Mouse (Mus musculus) embryonic facial prominence, embryonic 15.5 days (tissue): ENCODE measurements around the gene Fbxo6. TPM values are rescaled to one million over a fixed set of nuclear protein-coding genes. Genes with fewer than 3 reads are reported as not detected.

Source experiments
- ATAC-seq: fragments of 200-750 bp; cut with Nextera tagmentation; 2 replicates; pipeline ENCODE4 v1.8.0; 2017; ENCODE audit warnings: low read depth, moderate TSS enrichment; ENCODE audit not compliant: insufficient number of reproducible peaks, low FRiP score, low TSS enrichment
- H3K27ac ChIP-seq: fragments of 300-500 bp; sonication (generic); replicated peaks from 2 replicates; pipeline ENCODE4 v1.5.1; 2015; ENCODE audit warnings: mild to moderate bottlenecking, inconsistent platforms
- H3K27me3 ChIP-seq: fragments of 300-500 bp; sonication (generic); 2 replicates; pipeline ENCODE4 v1.6.1; 2015; ENCODE audit warnings: inconsistent platforms
- H3K36me3 ChIP-seq: fragments of 300-500 bp; sonication (generic); 2 replicates; pipeline ENCODE4 v1.6.1; 2015; ENCODE audit warnings: mild to moderate bottlenecking, inconsistent platforms
- H3K4me1 ChIP-seq: fragments of 300-500 bp; sonication (generic); 2 replicates; pipeline ENCODE4 v1.6.1; 2015; ENCODE audit warnings: inconsistent platforms
- H3K4me2 ChIP-seq: fragments of 300-500 bp; sonication (generic); replicated peaks from 2 replicates; pipeline ENCODE4 v1.6.1; 2015; ENCODE audit warnings: mild to moderate bottlenecking, inconsistent platforms
- H3K4me3 ChIP-seq: fragments of 300-500 bp; sonication (generic); replicated peaks from 2 replicates; pipeline ENCODE4 v1.5.1; 2015; ENCODE audit warnings: mild to moderate bottlenecking, inconsistent platforms
- H3K9ac ChIP-seq: fragments of 300-500 bp; sonication (generic); 2 replicates; pipeline ENCODE4 v1.6.1; 2015; ENCODE audit warnings: inconsistent platforms
- H3K9me3 ChIP-seq: fragments of 300-500 bp; sonication (generic); replicated peaks from 2 replicates; pipeline ENCODE4 v1.6.1; 2016; ENCODE audit warnings: inconsistent platforms
- WGBS: fragments of 180-500 bp; shearing (Covaris S2); methylation state at CpG from one replicate; pipeline ENCODE4 v1.1.7; 2015; 5-methylcytosine and 5-hydroxymethylcytosine counted together
- microRNA-seq: library from miRNA; unstranded; fragments of <30 nt; microRNA quantifications from one replicate; pipeline ENCODE4, GENCODE M21; 2016; ENCODE audit warnings: borderline number of aligned reads
- polyA plus RNA-seq: library from polyadenylated mRNA; unstranded; fragments of >200 nt; fragmentation: Nextera tagmentation; extraction: Ambion mirVana; gene quantifications from 2 replicates; pipeline ENCODE4 v1.2.1, GENCODE M21; 2015

Fbxo6 gene
- polyA plus RNA-seq, 1 experiment from 2014 or later: 22.8 TPM

GRCm38 (mm10) chr4:148108565-148109100 is 43.3 kb downstream of the Fbxo6 start:
- no peak for ATAC-seq
- Histone ChIP-seq H3K9ac (no peak overlapping the region), H3K27ac (no peak overlapping the region), H3K4me1 (no peaks in the 10 kb centered on the region), H3K9me3 (no peaks in the 10 kb centered on the region), H3K4me3 (no peak overlapping the region), H3K27me3 (no peaks in the 10 kb centered on the region; the same call in 1 of the 2 replicates), H3K4me2 (no peak overlapping the region), H3K36me3 (no peaks in the 10 kb centered on the region)
- 59% methylated on average over 7 of the region's 7 CpGs for WGBS

GRCm38 (mm10) chr4:148107621-148108291 is 44.2 kb downstream of the Fbxo6 start:
- no peak overlapping the region for H3K9ac ChIP-seq
- H3K4me2 ChIP-seq: no peak overlapping the region
- no peaks in the 10 kb centered on the region for H3K36me3 ChIP-seq
- H3K4me3 ChIP-seq: no peak overlapping the region
- H3K9me3 ChIP-seq: no peaks in the 10 kb centered on the region
- ATAC-seq: peak; percentile 18; the same call in 1 of the 2 replicates
- no peaks in the 10 kb centered on the region; the same call in 1 of the 2 replicates for H3K27me3 ChIP-seq
- 66% methylated on average over 22 of the region's 22 CpGs for WGBS
- no peak overlapping the region for H3K27ac ChIP-seq
- H3K4me1 ChIP-seq: no peaks in the 10 kb centered on the region

- Histone ChIP-seq H3K9me3 (no peaks in the 10 kb centered on the region), H3K9ac (no peak overlapping the region), H3K4me3 (no peak overlapping the region), H3K4me2 (no peak overlapping the region), H3K27me3 (no peaks in the 10 kb centered on the region; the same call in 1 of the 2 replicates), H3K27ac (no peak overlapping the region), H3K4me1 (peaks cover 13% of the 10 kb centered on the region; the same call in 1 of the 2 replicates), H3K36me3 (no peaks in the 10 kb centered on the region)
- ATAC-seq: no peak
- 79% methylated on average over 3 of the region's 3 CpGs for WGBS
These were observed 47.8 kb downstream of the Fbxo6 start for GRCm38 (mm10) chr4:148104146-148104545.

- Histone ChIP-seq H3K27me3 (no peaks in the 10 kb centered on the region; the same call in 1 of the 2 replicates), H3K36me3 (no peaks in the 10 kb centered on the region)
- 15% methylated on average over 29 of the region's 29 CpGs for WGBS
These were observed 50.0 kb downstream of the Fbxo6 start for GRCm38 (mm10) chr4:148101801-148102527.

GRCm38 (mm10) chr4:148098666-148099065 is 53.3 kb downstream of the Fbxo6 start:
- 85% methylated on average over 3 of the region's 3 CpGs for WGBS
- H3K4me1 ChIP-seq: peaks cover 13% of the 10 kb centered on the region; the same call in 1 of the 2 replicates
- no peak for ATAC-seq

More at GRCm38 (mm10) chr4:148101801-148102527, 50.0 kb downstream of the Fbxo6 start:
- ATAC-seq: peak; percentile 66; the same call in 1 of the 2 replicates
- peak overlapping the region; percentile 51 for H3K4me2 ChIP-seq
- no peak overlapping the region for H3K9ac ChIP-seq
- H3K4me1 ChIP-seq: peaks cover 13% of the 10 kb centered on the region; the same call in 1 of the 2 replicates
- H3K4me3 ChIP-seq: peak overlapping the region; percentile 30
- H3K27ac ChIP-seq: no peak overlapping the region
- H3K9me3 ChIP-seq: no peaks in the 10 kb centered on the region

GRCm38 (mm10) chr4:148097936-148098335 is 54.0 kb downstream of the Fbxo6 start:
- H3K4me2 ChIP-seq: no peak overlapping the region
- ATAC-seq: no peak
- no peaks in the 10 kb centered on the region for H3K27me3 ChIP-seq
- H3K9ac ChIP-seq: no peak overlapping the region
- no peak overlapping the region for H3K27ac ChIP-seq
- no peaks in the 10 kb centered on the region for H3K36me3 ChIP-seq
- peaks cover 13% of the 10 kb centered on the region; the same call in 1 of the 2 replicates for H3K4me1 ChIP-seq
- no peak overlapping the region for H3K4me3 ChIP-seq
- no peaks in the 10 kb centered on the region for H3K9me3 ChIP-seq
- WGBS: 90% methylated on average over 2 of the region's 2 CpGs

More at GRCm38 (mm10) chr4:148098666-148099065, 53.3 kb downstream of the Fbxo6 start:
- H3K9ac ChIP-seq: no peak overlapping the region
- H3K4me2 ChIP-seq: no peak overlapping the region
- no peaks in the 10 kb centered on the region for H3K36me3 ChIP-seq
- no peaks in the 10 kb centered on the region for H3K27me3 ChIP-seq
- no peak overlapping the region for H3K4me3 ChIP-seq
- H3K27ac ChIP-seq: no peak overlapping the region
- H3K9me3 ChIP-seq: no peaks in the 10 kb centered on the region

Small RNA genes within 50 kb of the gene (microRNA-seq; reads per million reads assigned to microRNA genes)
- not detected for gene Mir7022

Other genes starting within 250 kb of the Fbxo6 start
- gene Mfn2, start 247.4 kb downstream of the Fbxo6 start, polyA plus RNA-seq: 38.6 and 39.4 TPM in 2 replicates
- 92.0 and 93.3 TPM in 2 replicates for gene Plod1, start 215.4 kb downstream of the Fbxo6 start, polyA plus RNA-seq
- 20.6 and 22.0 TPM in 2 replicates for gene 2510039O18Rik, start 211.2 kb downstream of the Fbxo6 start, polyA plus RNA-seq
- gene Nppb, start 166.4 kb downstream of the Fbxo6 start, polyA plus RNA-seq: 0.37 and 0.44 TPM in 2 replicates
- gene Nppa, start 151.4 kb downstream of the Fbxo6 start, polyA plus RNA-seq: 0.42 and 0.43 TPM in 2 replicates
- 6.3 and 7.6 TPM in 2 replicates for gene Clcn6, start 113.3 kb downstream of the Fbxo6 start, polyA plus RNA-seq
- gene Mthfr, start 113.1 kb downstream of the Fbxo6 start, polyA plus RNA-seq: 21.3 and 24.9 TPM in 2 replicates
- gene Agtrap, start 64.1 kb downstream of the Fbxo6 start, polyA plus RNA-seq: 14.2 and 15.6 TPM in 2 replicates
- 52.7 and 53.1 TPM in 2 replicates for gene Mad2l2, start 21.8 kb downstream of the Fbxo6 start, polyA plus RNA-seq
- gene Draxin, start 21.4 kb downstream of the Fbxo6 start, polyA plus RNA-seq: 0.63 and 0.79 TPM in 2 replicates
- gene Fbxo44, start 8.3 kb upstream of the Fbxo6 start, polyA plus RNA-seq: 7.8 and 9.2 TPM in 2 replicates
- 3.7 and 4.2 TPM in 2 replicates for gene Fbxo2, start 8.5 kb upstream of the Fbxo6 start, polyA plus RNA-seq
- gene Disp3, start 135.8 kb upstream of the Fbxo6 start, polyA plus RNA-seq: 0.16 and 0.40 TPM in 2 replicates